Mouse (Mus musculus) hindbrain, postnatal 0 days (tissue): ENCODE measurements around the gene Pdzk1. TPM values are rescaled to one million over a fixed set of nuclear protein-coding genes. Genes with fewer than 3 reads are reported as not detected.

Experiments used
- ATAC-seq: fragments of 200-750 bp; cut with Nextera tagmentation; 2 replicates; pipeline ENCODE4 v1.8.0; 2017; ENCODE audit warnings: mild to moderate bottlenecking, moderate TSS enrichment, moderate library complexity
- DNase-seq: peaks from one replicate; pipeline ENCODE4 v3.0.0-alpha.2; 2015; ENCODE audit warnings: low spot score
- H3K27ac ChIP-seq: fragments of 300-500 bp; sonication (generic); 2 replicates; pipeline ENCODE4 v1.5.1; 2014; ENCODE audit warnings: mild to moderate bottlenecking
- H3K27me3 ChIP-seq: fragments of 300-500 bp; sonication (generic); 2 replicates; pipeline ENCODE4 v1.6.1; 2014; ENCODE audit warnings: low read length, mixed read lengths; ENCODE audit not compliant: insufficient read depth
- H3K36me3 ChIP-seq: fragments of 300-500 bp; sonication (generic); 2 replicates; pipeline ENCODE4 v1.6.1; 2014; ENCODE audit warnings: low read length, mixed read lengths; ENCODE audit not compliant: insufficient read depth
- H3K4me1 ChIP-seq: fragments of 300-500 bp; sonication (generic); 2 replicates; pipeline ENCODE4 v1.6.1; 2014; ENCODE audit warnings: antibody characterized with exemption, low read length, mixed read lengths; ENCODE audit not compliant: insufficient read depth
- H3K4me2 ChIP-seq: fragments of 300-500 bp; sonication (generic); 2 replicates; pipeline ENCODE4 v1.6.1; 2014; ENCODE audit warnings: low read depth, mild to moderate bottlenecking, low read length, moderate library complexity, mixed read lengths
- H3K4me3 ChIP-seq: fragments of 300-500 bp; sonication (generic); 2 replicates; pipeline ENCODE4 v1.5.1; 2014; ENCODE audit warnings: low read length
- H3K9ac ChIP-seq: fragments of 300-500 bp; sonication (generic); replicated peaks from 2 replicates; pipeline ENCODE4 v1.6.1; 2014; ENCODE audit warnings: mild to moderate bottlenecking, low read length, moderate library complexity, mixed read lengths
- H3K9me3 ChIP-seq: fragments of 300-500 bp; sonication (generic); 2 replicates; pipeline ENCODE4 v1.6.1; 2016; ENCODE audit warnings: low read length, mixed read lengths
- CTCF ChIP-seq: IDR thresholded peaks from 2 replicates; pipeline ENCODE4 v1.5.1; 2016; ENCODE audit warnings: antibody characterized with exemption, control low read depth, low read depth
- WGBS: fragments of 180-500 bp; shearing (Covaris S2); extraction: QIAGEN DNeasy Blood & Tissue Kit; methylation state at CpG from one replicate; pipeline ENCODE4 v1.1.7; 2014; 5-methylcytosine and 5-hydroxymethylcytosine counted together
- polyA plus RNA-seq: library from polyadenylated mRNA; unstranded; fragments of >200 nt; fragmentation: Nextera tagmentation; extraction: Ambion mirVana; gene quantifications from 2 replicates; pipeline ENCODE4 v1.2.1, GENCODE M21; 2015
- total RNA-seq: library from RNA; depleted of rRNA; stranded (reverse); fragments of >200 nt; gene quantifications from 2 replicates; pipeline ENCODE4 v1.2.3, GENCODE M21; 2014

The Pdzk1 gene
- total and polyA plus RNA-seq, 2 experiments from 2014 or later = 0.05 to 0.24 TPM

GRCm38 (mm10) chr3:96832930-96833329, 3.8 kb downstream of the Pdzk1 start:
- TF ChIP-seq CTCF = no peak

DNA sequence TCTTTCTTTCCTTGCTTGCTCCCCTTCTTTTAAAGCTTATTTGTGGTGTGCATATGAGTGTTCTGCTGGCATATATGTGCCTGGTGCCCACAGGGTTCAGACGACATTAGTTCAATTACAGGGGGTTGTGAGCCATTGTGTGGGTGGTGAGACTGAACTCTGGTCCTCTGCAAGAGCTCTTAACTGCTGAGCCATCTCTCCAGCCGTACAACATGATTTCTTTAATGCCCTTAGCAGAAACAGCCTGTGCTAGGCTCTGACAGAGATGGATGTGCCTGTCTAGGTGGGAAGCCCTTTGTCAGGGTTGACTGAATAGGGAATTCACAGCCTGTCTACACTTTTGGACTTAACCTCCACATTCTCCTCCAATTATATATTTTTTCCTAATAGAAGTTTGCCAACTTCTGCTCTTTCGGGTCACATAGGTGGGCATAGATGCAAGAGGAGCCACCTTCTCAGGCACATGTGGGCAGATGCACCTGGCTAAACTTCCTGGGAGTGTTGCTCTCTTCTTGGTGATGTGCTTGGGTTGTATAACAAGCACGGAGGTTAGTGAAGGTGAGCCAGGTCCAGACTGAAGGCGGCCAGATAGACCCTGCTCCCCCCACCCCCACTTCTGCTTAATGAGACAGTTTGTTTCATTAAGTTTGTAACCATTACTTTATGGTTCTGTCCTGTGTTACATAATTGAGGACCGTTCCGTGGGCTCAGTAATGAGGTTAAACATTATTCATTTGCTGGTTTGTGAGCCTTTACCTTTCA, 5.7 kb downstream of the Pdzk1 start:
- no peak for ATAC-seq
- no peaks in the 10 kb centered on the region for H3K9me3 ChIP-seq
- TF ChIP-seq CTCF = no peak
- no peak overlapping the region for H3K4me2 ChIP-seq
- no peaks in the 10 kb centered on the region for H3K27me3 ChIP-seq
- no peaks in the 10 kb centered on the region for H3K4me1 ChIP-seq
- WGBS = 72% methylated on average over 7 of the region's 7 CpGs
- no peak overlapping the region for H3K27ac ChIP-seq
- H3K9ac ChIP-seq = no peak overlapping the region
- no peak for DNase-seq
- H3K36me3 ChIP-seq = no peaks in the 10 kb centered on the region
- H3K4me3 ChIP-seq = no peak overlapping the region

More at GRCm38 (mm10) chr3:96832930-96833329, 3.8 kb downstream of the Pdzk1 start:
- Histone ChIP-seq H3K4me2 (no peak overlapping the region), H3K4me1 (0 out of 2 replicates have a peak, but pooled peaks cover 5% of the 10 kb centered on the region), H3K27ac (no peak overlapping the region), H3K4me3 (no peak overlapping the region), H3K9me3 (no peaks in the 10 kb centered on the region), H3K36me3 (no peaks in the 10 kb centered on the region), H3K27me3 (no peaks in the 10 kb centered on the region), H3K9ac (no peak overlapping the region)
- DNase-seq (no peak), ATAC-seq (no peak)
- WGBS = 25% methylated on average over 5 of the region's 5 CpGs

GRCm38 (mm10) chr3:96836414-96836813, 7.3 kb downstream of the Pdzk1 start:
- no peak overlapping the region for H3K9ac ChIP-seq
- H3K27me3 ChIP-seq = no peaks in the 10 kb centered on the region
- H3K27ac ChIP-seq = no peak overlapping the region
- no peak overlapping the region for H3K4me3 ChIP-seq
- ATAC-seq (no peak), DNase-seq (no peak)
- TF ChIP-seq CTCF = no peak
- no peaks in the 10 kb centered on the region for H3K4me1 ChIP-seq
- no peak overlapping the region for H3K4me2 ChIP-seq
- 54% methylated on average over 2 of the region's 2 CpGs for WGBS
- H3K36me3 ChIP-seq = no peaks in the 10 kb centered on the region
- no peaks in the 10 kb centered on the region for H3K9me3 ChIP-seq

DNA sequence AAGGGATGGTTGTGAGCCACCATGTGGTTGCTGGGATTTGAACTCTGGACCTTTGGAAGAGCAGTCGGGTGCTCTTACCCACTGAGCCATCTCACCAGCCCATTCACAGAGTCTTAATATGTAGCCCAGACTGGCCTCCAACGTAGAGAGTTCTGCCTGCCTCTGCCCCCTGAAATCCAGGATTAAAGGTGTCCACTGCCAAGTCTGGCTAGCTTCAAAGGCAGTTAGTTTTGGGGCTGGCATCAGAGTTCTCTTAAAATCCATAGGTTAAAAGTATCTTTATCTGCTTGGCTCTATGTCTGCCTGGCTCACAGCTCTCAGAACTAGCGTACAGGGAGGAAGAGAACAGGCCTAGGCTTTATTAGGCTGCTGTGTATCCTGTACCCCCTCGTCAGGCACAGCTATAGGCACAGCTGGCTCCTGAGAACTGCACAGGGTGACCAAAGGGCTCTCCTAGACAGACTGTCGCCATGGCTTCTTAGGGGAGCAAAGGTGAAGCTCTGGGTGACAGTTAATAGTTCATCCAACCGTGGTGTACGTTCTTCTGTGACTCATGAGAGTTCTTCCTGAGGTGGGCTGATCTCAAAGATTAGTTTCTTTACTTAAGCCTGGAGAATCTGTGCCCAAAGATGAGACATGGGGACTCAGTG, 10.0 kb downstream of the Pdzk1 start:
- Histone ChIP-seq H3K27me3 (no peaks in the 10 kb centered on the region), H3K36me3 (no peaks in the 10 kb centered on the region), H3K4me3 (no peak overlapping the region), H3K9me3 (no peaks in the 10 kb centered on the region), H3K9ac (no peak overlapping the region), H3K27ac (no peak overlapping the region), H3K4me1 (no peaks in the 10 kb centered on the region), H3K4me2 (no peak overlapping the region)
- no peak for TF ChIP-seq CTCF
- 83% methylated on average over 7 of the region's 7 CpGs for WGBS
- no peak for ATAC-seq
- DNase-seq = no peak

GRCm38 (mm10) chr3:96845191-96845590, 16.1 kb downstream of the Pdzk1 start:
- no peaks in the 10 kb centered on the region for H3K4me1 ChIP-seq
- H3K27me3 ChIP-seq = no peaks in the 10 kb centered on the region
- no peaks in the 10 kb centered on the region for H3K9me3 ChIP-seq
- H3K9ac ChIP-seq = no peak overlapping the region
- DNase-seq (no peak), ATAC-seq (no peak)
- no peak overlapping the region for H3K27ac ChIP-seq
- WGBS = 94% methylated on average over 6 of the region's 6 CpGs
- no peak overlapping the region for H3K4me2 ChIP-seq
- no peaks in the 10 kb centered on the region for H3K36me3 ChIP-seq
- TF ChIP-seq CTCF = no peak
- no peak overlapping the region for H3K4me3 ChIP-seq

GRCm38 (mm10) chr3:96845806-96846205, 16.7 kb downstream of the Pdzk1 start:
- H3K4me1 ChIP-seq = no peaks in the 10 kb centered on the region
- TF ChIP-seq CTCF = no peak

GRCm38 (mm10) chr3:96846985-96847384, 17.9 kb downstream of the Pdzk1 start:
- no peak overlapping the region for H3K9ac ChIP-seq
- H3K27me3 ChIP-seq = no peaks in the 10 kb centered on the region
- no peaks in the 10 kb centered on the region for H3K9me3 ChIP-seq
- WGBS = 88% methylated on average over 12 of the region's 12 CpGs
- TF ChIP-seq CTCF = no peak
- no peak overlapping the region for H3K27ac ChIP-seq
- ATAC-seq (no peak), DNase-seq (no peak)
- H3K36me3 ChIP-seq = no peaks in the 10 kb centered on the region
- no peak overlapping the region for H3K4me2 ChIP-seq
- H3K4me3 ChIP-seq = no peak overlapping the region
- no peaks in the 10 kb centered on the region for H3K4me1 ChIP-seq

More at GRCm38 (mm10) chr3:96845806-96846205, 16.7 kb downstream of the Pdzk1 start:
- 81% methylated on average over 9 of the region's 9 CpGs for WGBS
- Histone ChIP-seq H3K4me2 (no peak overlapping the region), H3K9ac (no peak overlapping the region), H3K27me3 (no peaks in the 10 kb centered on the region), H3K27ac (no peak overlapping the region), H3K36me3 (no peaks in the 10 kb centered on the region), H3K4me3 (no peak overlapping the region), H3K9me3 (no peaks in the 10 kb centered on the region)
- no peak for DNase-seq
- no peak for ATAC-seq
